Mouse (Mus musculus) bone marrow, adult 2 months (tissue): ENCODE data around the gene Fbxw7.

Experiments
- CTCF ChIP-seq: fragments of 200-500 bp; IDR thresholded peaks from 2 replicates; pipeline ENCODE4 v1.5.1; 2011; ENCODE audit warnings: low read length, control low read depth; ENCODE audit not compliant: control insufficient read depth, insufficient read depth
- POLR2A ChIP-seq: fragments of 200-500 bp; IDR thresholded peaks from 2 replicates; pipeline ENCODE4 v1.6.1; 2011; ENCODE audit warnings: low read depth, mild to moderate bottlenecking, control low read depth, low read length, borderline replicate concordance; ENCODE audit not compliant: control insufficient read depth

GRCm38 (mm10) chr3:85024817-85025705 is 210.0 kb downstream of the Fbxw7 start:
- no peak for TF ChIP-seq CTCF
- TF ChIP-seq POLR2A, result no peak
